Mouse (Mus musculus): ENCODE results near the gene Lancl2.
A peak's percentile ranks its signal among the peaks of the same experiment; 100 is the strongest.

Gene Lancl2

GRCm38 (mm10) chr6:57767112-57767868, 65.0 kb downstream of the Lancl2 start:
- DNase-seq (ENCODE audit: low spot score) = no peak

DNA sequence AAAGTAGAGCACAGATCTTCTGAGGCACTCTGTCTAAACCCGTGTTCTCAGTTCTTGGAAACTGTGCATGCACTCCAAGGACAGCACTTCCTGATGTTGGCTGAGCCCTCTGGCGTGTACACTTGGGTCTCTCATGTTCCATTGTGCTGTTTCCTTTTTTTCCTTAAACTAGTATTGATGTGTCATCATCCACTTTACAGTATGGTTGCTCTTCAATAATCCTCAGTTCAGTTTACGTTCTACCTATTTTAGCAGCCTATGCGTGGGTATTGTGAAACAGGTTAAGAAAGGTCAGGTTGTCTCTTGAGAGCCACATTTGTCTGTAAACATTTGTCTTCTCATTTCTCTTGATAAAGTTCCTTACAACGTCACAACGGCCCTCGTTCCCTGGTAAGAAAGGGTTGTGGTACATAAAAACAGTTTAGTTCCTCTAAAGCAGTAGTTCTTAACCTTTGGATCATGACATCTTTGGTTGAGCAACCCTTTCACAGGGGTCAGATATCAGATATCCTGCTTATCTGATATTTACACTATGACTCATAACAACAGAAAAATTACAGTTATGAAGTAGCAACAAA, 66.7 kb downstream of the Lancl2 start:
- peak; percentile 14 for DNase-seq (ENCODE audit: low spot score)

GRCm38 (mm10) chr6:57770467-57771190, 68.3 kb downstream of the Lancl2 start:
- no peak for DNase-seq (ENCODE audit: low spot score)

GRCm38 (mm10) chr6:57773792-57774191, 71.5 kb downstream of the Lancl2 start:
- DNase-seq (ENCODE audit: low spot score) = no peak

DNA sequence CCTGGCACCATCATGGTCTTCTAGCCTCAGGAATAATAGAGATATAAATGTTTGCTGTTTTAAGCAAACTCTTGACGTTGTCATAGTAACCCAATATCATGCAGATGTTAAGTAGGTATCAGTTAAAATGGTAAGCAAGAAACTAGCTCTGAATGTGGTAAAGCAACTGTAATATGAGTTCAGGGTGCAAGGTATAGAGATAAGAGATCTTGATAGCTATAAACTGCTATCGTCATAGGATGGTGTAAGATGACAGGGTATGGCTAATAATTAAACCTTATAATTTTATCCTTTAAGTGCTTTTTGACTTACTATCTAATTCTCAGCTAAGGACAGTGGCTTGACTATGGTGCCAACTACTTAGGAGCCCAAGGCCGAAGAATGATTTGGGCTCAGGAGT, 78.0 kb downstream of the Lancl2 start:
- no peak for DNase-seq (ENCODE audit: low spot score)

- no peak for DNase-seq (ENCODE audit: low spot score)
Observed at GRCm38 (mm10) chr6:57782658-57783057, 80.3 kb downstream of the Lancl2 start.

- no peak for DNase-seq (ENCODE audit: low spot score)
Observed at GRCm38 (mm10) chr6:57784251-57784650, 81.9 kb downstream of the Lancl2 start.

GRCm38 (mm10) chr6:57787376-57787775, 85.0 kb downstream of the Lancl2 start:
- DNase-seq (ENCODE audit: low spot score) = no peak
